Mouse (Mus musculus) fat pad, adult 2 months (tissue): Measurements from ENCODE around the gene Tmem39b.
"Not testable (repeated sequence)": the region's sequence is repeated elsewhere in the genome, so short reads cannot be mapped to it uniquely, and the experiment has no call there.

ENCODE experiments used
- DNase-seq: peaks from one replicate; pipeline ENCODE4 v3.0.0-alpha.2; 2011; ENCODE audit warnings: low read depth, low spot score; ENCODE audit errors: extremely low read depth

The Tmem39b gene

GRCm38 (mm10) chr4:129696158-129696985, at the start of gene Tmem39b:
TSS of gene Tmem39b (minus strand) at chr4:129696838.
- DNase-seq = no peak

GRCm38 (mm10) chr4:129746106-129746505, 49.5 kb upstream of the Tmem39b start:
- no peak for DNase-seq

- no peak for DNase-seq
These were observed 46.9 kb upstream of the Tmem39b start for GRCm38 (mm10) chr4:129743494-129743893.

GRCm38 (mm10) chr4:129743010-129743390, 46.4 kb upstream of the Tmem39b start:
- DNase-seq = peak; percentile 2

- DNase-seq = peak; percentile 46
These were observed 45.8 kb upstream of the Tmem39b start, which contains the start of gene Khdrbs1 for GRCm38 (mm10) chr4:129742232-129743009. TSS of gene Khdrbs1 (minus strand) at chr4:129742303.

GRCm38 (mm10) chr4:129741974-129742231, 45.3 kb upstream of the Tmem39b start:
- no peak for DNase-seq

GRCm38 (mm10) chr4:129741251-129741973, 44.8 kb upstream of the Tmem39b start:
- no peak for DNase-seq

GRCm38 (mm10) chr4:129739111-129739645, 42.5 kb upstream of the Tmem39b start:
- no peak for DNase-seq

GRCm38 (mm10) chr4:129736173-129736572, 39.5 kb upstream of the Tmem39b start:
- DNase-seq = peak; percentile 75

- not testable (repeated sequence) for DNase-seq
These were observed 38.8 kb upstream of the Tmem39b start for GRCm38 (mm10) chr4:129735485-129735884.

- no peak for DNase-seq
These were observed 34.8 kb upstream of the Tmem39b start for GRCm38 (mm10) chr4:129731423-129731822.

GRCm38 (mm10) chr4:129716310-129716709, 19.7 kb upstream of the Tmem39b start:
- DNase-seq = no peak

- no peak for DNase-seq
These were observed 13.0 kb upstream of the Tmem39b start for GRCm38 (mm10) chr4:129709486-129710129.

- DNase-seq = no peak
These were observed 10.1 kb upstream of the Tmem39b start for GRCm38 (mm10) chr4:129706750-129707149.

GRCm38 (mm10) chr4:129702454-129702853, 5.8 kb upstream of the Tmem39b start:
- no peak for DNase-seq

- peak; percentile 42 for DNase-seq
These were observed 5.1 kb upstream of the Tmem39b start for GRCm38 (mm10) chr4:129701503-129702377.

- DNase-seq = not testable (repeated sequence)
These were observed 4.0 kb upstream of the Tmem39b start for GRCm38 (mm10) chr4:129700661-129701060.

- DNase-seq = no peak
These were observed 3.6 kb upstream of the Tmem39b start for GRCm38 (mm10) chr4:129700216-129700615.

- no peak for DNase-seq
These were observed 553 bp upstream of the Tmem39b start for GRCm38 (mm10) chr4:129697191-129697590.

- no peak for DNase-seq
These were observed 852 bp downstream of the Tmem39b start for GRCm38 (mm10) chr4:129695815-129696157.
